Mouse (Mus musculus) layer of hippocampus, adult 2 months (tissue): ENCODE measurements around the gene Macrod2. TPM values are rescaled to one million over a fixed set of nuclear protein-coding genes. Genes with fewer than 3 reads are reported as not detected.

Experiments
- DNase-seq, 2 experiments: peaks; one replicate each; pipeline ENCODE4 v3.0.0; 2022; ENCODE audit warnings: low spot score in 2 of 2
- H3K27ac ChIP-seq: fragments of 200-600 bp; 2 replicates; pipeline ENCODE4 v1.8.1; 2022
- H3K4me3 ChIP-seq: fragments of 200-600 bp; 2 replicates; pipeline ENCODE4 v1.8.1; 2022; ENCODE audit warnings: mild to moderate bottlenecking
- CTCF ChIP-seq: fragments of 200-600 bp; conservative IDR thresholded peaks from 2 replicates; pipeline ENCODE4 v1.8.1; 2022; ENCODE audit warnings: antibody characterized with exemption, mild to moderate bottlenecking, moderate library complexity
- total RNA-seq, 2 experiments: library from RNA; stranded (reverse); gene quantifications; 2 replicates each; pipeline ENCODE4 v1.2.3; 2021

Gene Macrod2
- total RNA-seq, 2 experiments from 2014 or later = 47.4 to 55.5 TPM

- no peak overlapping the region for H3K27ac ChIP-seq
- TF ChIP-seq CTCF = no peak
- no peak overlapping the region for H3K4me3 ChIP-seq
- DNase-seq = no peak
These were observed 885.7 kb downstream of the Macrod2 start for GRCm38 (mm10) chr2:141280817-141281216.

- no peak for DNase-seq
These were observed 891.1 kb downstream of the Macrod2 start for GRCm38 (mm10) chr2:141286110-141286747.

GRCm38 (mm10) chr2:141288494-141288893 lies 893.4 kb downstream of the Macrod2 start:
- TF ChIP-seq CTCF = no peak
- DNase-seq = no peak
- Histone ChIP-seq H3K4me3 (no peak overlapping the region), H3K27ac (no peak overlapping the region)

More at GRCm38 (mm10) chr2:141286110-141286747, 891.1 kb downstream of the Macrod2 start:
- H3K27ac ChIP-seq = no peak overlapping the region
- no peak overlapping the region for H3K4me3 ChIP-seq
- no peak for TF ChIP-seq CTCF

GRCm38 (mm10) chr2:141289059-141289713 lies 894.1 kb downstream of the Macrod2 start:
- no peak overlapping the region for H3K4me3 ChIP-seq
- no peak overlapping the region for H3K27ac ChIP-seq
- no peak for TF ChIP-seq CTCF
- DNase-seq = no peak

- TF ChIP-seq CTCF = no peak
- H3K4me3 ChIP-seq = no peak overlapping the region
- H3K27ac ChIP-seq = no peak overlapping the region
- DNase-seq = no peak
These were observed 897.7 kb downstream of the Macrod2 start for GRCm38 (mm10) chr2:141292847-141293246.

- Histone ChIP-seq H3K4me3 (no peak overlapping the region), H3K27ac (no peak overlapping the region)
- no peak for TF ChIP-seq CTCF
- no peak for DNase-seq
These were observed 904.1 kb downstream of the Macrod2 start for GRCm38 (mm10) chr2:141299168-141299567.

GRCm38 (mm10) chr2:141301030-141301429 lies 905.9 kb downstream of the Macrod2 start:
- H3K27ac ChIP-seq = no peak overlapping the region
- no peak for DNase-seq
- no peak overlapping the region for H3K4me3 ChIP-seq
- TF ChIP-seq CTCF = no peak

GRCm38 (mm10) chr2:141308406-141308805 lies 913.3 kb downstream of the Macrod2 start:
- Histone ChIP-seq H3K27ac (no peak overlapping the region), H3K4me3 (no peak overlapping the region)
- DNase-seq = no peak
- no peak for TF ChIP-seq CTCF

- Histone ChIP-seq H3K4me3 (no peak overlapping the region), H3K27ac (no peak overlapping the region)
- no peak for TF ChIP-seq CTCF
- no peak for DNase-seq
These were observed 917.2 kb downstream of the Macrod2 start for GRCm38 (mm10) chr2:141312136-141312948.

- DNase-seq = no peak
- no peak for TF ChIP-seq CTCF
- no peak overlapping the region for H3K27ac ChIP-seq
- no peak overlapping the region for H3K4me3 ChIP-seq
These were observed 920.2 kb downstream of the Macrod2 start for GRCm38 (mm10) chr2:141315349-141315748.

- no peak overlapping the region for H3K27ac ChIP-seq
- DNase-seq = no peak
- TF ChIP-seq CTCF = no peak
- H3K4me3 ChIP-seq = no peak overlapping the region
These were observed 928.9 kb downstream of the Macrod2 start for GRCm38 (mm10) chr2:141323956-141324460.

- no peak for TF ChIP-seq CTCF
- no peak overlapping the region for H3K4me3 ChIP-seq
- no peak overlapping the region for H3K27ac ChIP-seq
- no peak for DNase-seq
These were observed 932.2 kb downstream of the Macrod2 start for GRCm38 (mm10) chr2:141327296-141327695.

- no peak overlapping the region for H3K4me3 ChIP-seq
- no peak overlapping the region for H3K27ac ChIP-seq
- no peak for TF ChIP-seq CTCF
- DNase-seq = no peak
These were observed 942.6 kb downstream of the Macrod2 start for GRCm38 (mm10) chr2:141337708-141338107.
